Mouse (Mus musculus): ENCODE data around the gene Lacc1. TPM values are rescaled to one million over a fixed set of nuclear protein-coding genes. Genes with fewer than 3 reads are reported as not detected.

Gene Lacc1
- polyA plus RNA-seq, 1 experiment = 5.6 TPM

DNA sequence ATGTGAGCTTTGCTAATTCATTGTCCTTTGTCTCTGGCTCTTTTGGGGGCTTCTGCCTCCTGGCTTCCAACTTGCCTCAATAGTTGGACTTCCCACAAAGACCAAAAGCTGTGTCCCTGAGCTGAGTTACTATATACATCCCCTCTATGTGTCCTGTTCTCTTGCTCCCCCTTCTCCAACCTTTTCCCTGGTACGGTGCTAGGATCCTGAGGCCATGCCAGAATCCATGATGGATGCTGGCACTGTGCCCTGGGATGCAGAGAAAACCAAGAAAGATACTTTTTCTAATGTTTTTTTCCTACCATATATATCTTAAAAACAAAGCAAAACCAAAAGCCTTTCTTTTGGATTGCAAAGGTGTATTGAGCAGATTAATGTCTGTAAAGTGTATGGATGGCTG lies 54.9 kb downstream of the Lacc1 start:
- WGBS = 52% methylated on average over 1 of the region's 1 CpGs
- H3K4me3 ChIP-seq (replicated peaks; ENCODE audit: extremely low read depth, low read depth, low read length) = no peak overlapping the region
- no peaks in the 10 kb centered on the region for H3K4me1 ChIP-seq (ENCODE audit: control insufficient read depth, insufficient read depth, low read length)
- TF ChIP-seq POLR2A (IDR thresholded peaks at IDR 0.05; ENCODE audit: borderline replicate concordance, extremely low read depth, low read depth, low read length) (no peak), CTCF (IDR thresholded peaks at IDR 0.05; ENCODE audit: insufficient read depth, low read length) (no peak)
- DNase-seq = no peak

DNA sequence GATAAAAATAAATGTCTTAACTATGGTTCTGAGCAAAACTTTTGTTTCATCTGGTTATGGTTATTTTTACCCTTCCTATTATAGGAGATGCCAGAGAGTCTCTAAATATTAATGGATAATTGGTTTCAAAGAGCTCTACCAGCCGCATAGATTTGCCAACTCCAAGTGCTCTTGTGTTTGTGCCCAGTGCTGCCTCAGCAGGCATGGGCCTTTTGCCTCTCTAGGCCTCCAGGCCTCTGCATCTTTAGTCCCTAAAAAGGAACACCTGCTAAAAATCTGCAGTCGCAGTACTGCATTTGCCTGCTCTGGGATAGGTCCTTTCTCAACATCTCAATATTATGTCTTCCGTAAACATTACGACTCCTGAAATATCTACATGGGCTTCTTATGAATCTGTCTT lies 55.5 kb downstream of the Lacc1 start:
- 90% methylated on average over 4 of the region's 4 CpGs for WGBS
- Histone ChIP-seq H3K4me1 (ENCODE audit: control insufficient read depth, insufficient read depth, low read length) (no peaks in the 10 kb centered on the region), H3K4me3 (replicated peaks; ENCODE audit: extremely low read depth, low read depth, low read length) (no peak overlapping the region)
- no peak for DNase-seq
- TF ChIP-seq CTCF (IDR thresholded peaks at IDR 0.05; ENCODE audit: insufficient read depth, low read length) = no peak
- TF ChIP-seq POLR2A (IDR thresholded peaks at IDR 0.05; ENCODE audit: borderline replicate concordance, extremely low read depth, low read depth, low read length) = no peak

DNA sequence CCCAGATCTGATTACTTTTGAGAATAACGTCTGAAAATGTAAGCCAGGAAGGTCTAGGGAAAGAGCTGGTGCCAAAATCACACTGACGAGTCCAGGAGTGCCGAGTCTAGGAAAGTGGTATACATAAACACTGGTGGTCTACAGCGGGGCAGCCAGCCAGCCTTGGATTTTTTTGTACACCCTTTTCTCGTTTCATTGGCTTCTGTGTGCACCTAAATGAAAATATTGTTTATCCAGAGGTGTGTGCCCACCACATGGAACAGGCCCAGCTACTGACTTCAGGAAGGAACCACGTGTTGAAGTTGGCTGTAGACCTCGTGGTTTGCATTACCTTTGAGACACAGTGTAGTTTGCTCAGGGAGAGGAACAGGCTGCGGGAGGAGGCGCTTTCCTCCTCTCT lies 57.1 kb downstream of the Lacc1 start:
- Histone ChIP-seq H3K4me3 (replicated peaks; ENCODE audit: extremely low read depth, low read depth, low read length) (no peak overlapping the region), H3K4me1 (ENCODE audit: control insufficient read depth, insufficient read depth, low read length) (no peaks in the 10 kb centered on the region)
- no peak for DNase-seq
- no peak for TF ChIP-seq POLR2A (IDR thresholded peaks at IDR 0.05; ENCODE audit: borderline replicate concordance, extremely low read depth, low read depth, low read length)
- no peak for TF ChIP-seq CTCF (IDR thresholded peaks at IDR 0.05; ENCODE audit: insufficient read depth, low read length)
- WGBS = 45% methylated on average over 9 of the region's 9 CpGs

Other genes with a start within 250 kb of the Lacc1 start
- 1.0 and 1.1 TPM in 2 replicates for gene Ccdc122, start 132 bp downstream of the Lacc1 start, polyA plus RNA-seq (2012; rRNA removed)
- 0.28 and 0.69 TPM in 2 replicates for gene Enox1, start 119.9 kb upstream of the Lacc1 start, polyA plus RNA-seq (2012; rRNA removed)

All from lung, adult 2 months (tissue).